ENCODE assay signal across 28 mouse cellular contexts in the genomic region with DNA sequence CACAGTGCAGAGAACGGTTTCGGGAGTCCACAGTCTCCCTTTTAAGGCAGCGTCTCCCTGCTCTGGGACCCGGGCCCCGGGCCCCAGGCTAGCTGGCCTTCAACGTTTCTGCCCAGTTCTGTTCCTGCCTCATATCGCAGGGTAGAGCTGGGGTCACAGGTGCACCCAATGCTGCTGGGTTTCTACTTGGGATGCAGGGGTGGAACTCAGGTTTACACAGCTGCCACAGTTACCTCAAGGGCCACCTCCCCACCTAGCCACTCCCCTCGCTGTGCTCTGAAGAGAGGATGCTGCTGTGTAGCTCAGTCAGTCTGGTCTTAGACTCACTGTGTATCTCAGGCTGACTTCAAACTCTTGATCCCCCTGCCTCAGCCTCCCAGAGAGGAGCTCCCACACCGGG. TPM values are rescaled to one million over a fixed set of nuclear protein-coding genes. Genes with fewer than 3 reads are reported as not detected.
A peak's percentile ranks its signal among the peaks of the same experiment; 100 is the strongest.
DNase-seq lines count a peak whose midpoint lies in the region; ATAC-seq lines count a peak whose summit lies in the region.
"Had no signal": no experiment of that assay in that cellular context is flagged by ENCODE, and none has a peak within 500 bp of the region (broad histone marks: within the 10 kb centered on the region; RNA-seq: fewer than 3 reads in every experiment).

No protein-coding gene starts in this region.

- peak; percentile 90 for DNase-seq in heart, adult 11 months
- DNase-seq in heart, postnatal 4 days, result no peak
- DNase-seq in midbrain, embryonic 11.5 days (ENCODE audit: low spot score, missing footprints), result peak; percentile 77
- no peak for DNase-seq in midbrain, embryonic 10.5 days (ENCODE audit: low spot score)
- peak; percentile 79 for DNase-seq in A20 (ENCODE audit: low read depth, low spot score)
- DNase-seq in left cerebral cortex, adult 9 months (ENCODE audit: low spot score in 2 of 2), result no peak
- DNase-seq: adrenal gland, adult 2 months; adrenal gland, postnatal 10 days; adrenal gland, postnatal 25 days; cerebellum, adult 11-12 months; cerebellum, adult 2 months; cerebellum, adult 9-10 months; cerebellum, postnatal 10 days; cerebellum, postnatal 25 days had no signal

- no peak overlapping the region for H3K9ac ChIP-seq in midbrain, embryonic 11.5 days (ENCODE audit: low read length)
- H3K9ac ChIP-seq: embryonic facial prominence, embryonic 12.5 days; forebrain, embryonic 12.5 days had no signal

- H3K27me3 ChIP-seq in midbrain, embryonic 11.5 days (ENCODE audit: control insufficient read depth, insufficient read depth, low read length), result no peaks in the 10 kb centered on the region
- peaks cover 49% of the 10 kb centered on the region for H3K27me3 ChIP-seq in midbrain, embryonic 10.5 days (ENCODE audit: low read depth, poor library complexity, severe bottlenecking)

- H3K4me3 ChIP-seq in midbrain, embryonic 11.5 days (ENCODE audit: low read depth, low read length), result no peak overlapping the region
- no peak overlapping the region for H3K4me3 ChIP-seq in midbrain, embryonic 10.5 days
- H3K4me3 ChIP-seq: embryonic facial prominence, embryonic 10.5 days; embryonic facial prominence, embryonic 12.5 days; erythroblast, embryonic 14.5 days; forebrain, embryonic 10.5 days; forebrain, embryonic 12.5 days had no signal

- no peak overlapping the region for H3K27ac ChIP-seq in midbrain, embryonic 11.5 days (ENCODE audit: low read depth, low read length)
- H3K27ac ChIP-seq in midbrain, embryonic 10.5 days (replicated peaks), result no peak overlapping the region; the same call in 1 of the 2 replicates
- H3K27ac ChIP-seq: embryonic facial prominence, embryonic 10.5 days; embryonic facial prominence, embryonic 12.5 days; forebrain, embryonic 10.5 days; forebrain, embryonic 12.5 days had no signal

- no peaks in the 10 kb centered on the region for H3K9me3 ChIP-seq in midbrain, embryonic 11.5 days (ENCODE audit: control insufficient read depth, low read length)
- H3K9me3 ChIP-seq in midbrain, embryonic 10.5 days (replicated peaks), result no peaks in the 10 kb centered on the region
- H3K9me3 ChIP-seq: embryonic facial prominence, embryonic 10.5 days; embryonic facial prominence, embryonic 12.5 days; forebrain, embryonic 10.5 days; forebrain, embryonic 12.5 days had no signal

- no peaks in the 10 kb centered on the region for H3K36me3 ChIP-seq in midbrain, embryonic 11.5 days (ENCODE audit: control insufficient read depth, insufficient read depth, low read length)
- H3K36me3 ChIP-seq in midbrain, embryonic 10.5 days, result no peaks in the 10 kb centered on the region
- H3K36me3 ChIP-seq: embryonic facial prominence, embryonic 10.5 days; embryonic facial prominence, embryonic 12.5 days; forebrain, embryonic 10.5 days; forebrain, embryonic 12.5 days had no signal

- no peak overlapping the region for H3K4me2 ChIP-seq in midbrain, embryonic 11.5 days
- H3K4me2 ChIP-seq: embryonic facial prominence, embryonic 12.5 days; forebrain, embryonic 12.5 days had no signal

- peaks cover 8% of the 10 kb centered on the region; the same call in 1 of the 2 replicates for H3K4me1 ChIP-seq in midbrain, embryonic 11.5 days (ENCODE audit: control insufficient read depth, insufficient read depth, low read length)
- H3K4me1 ChIP-seq in midbrain, embryonic 10.5 days, result peaks cover 21% of the 10 kb centered on the region
- H3K4me1 ChIP-seq: embryonic facial prominence, embryonic 10.5 days; embryonic facial prominence, embryonic 12.5 days had no signal

- ATAC-seq in midbrain, embryonic 11.5 days (ENCODE audit: low FRiP score), result no peak
- ATAC-seq in erythroblast, adult 5-6 weeks (replicated peaks; ENCODE audit: low FRiP score, poor library complexity, severe bottlenecking), result 0 out of 2 replicates have a peak, but pooled peaks have one; percentile 24
- no peak for ATAC-seq in megakaryocyte-erythroid progenitor cell, adult 5-6 weeks (replicated peaks; ENCODE audit: low FRiP score, low TSS enrichment, poor library complexity, severe bottlenecking)
- ATAC-seq: forebrain, embryonic 14.5 days; forebrain, embryonic 16.5 days had no signal

- 81% methylated on average over 9 of the region's 9 CpGs for WGBS in midbrain, embryonic 11.5 days
- WGBS in midbrain, embryonic 10.5 days, result 78% methylated on average over 9 of the region's 9 CpGs

RNA-seq across cellular contexts. Expression of a gene that starts 26.1 kb away (rescaled TPM):
- total RNA-seq in heart, postnatal 4 days (2021), result 10 to 100 TPM; 29.9 to 33.8 TPM
- 32.6 and 32.7 TPM in 2 replicates for polyA plus RNA-seq in midbrain, embryonic 11.5 days (2014; fragmentation: Nextera tagmentation; extraction: Ambion mirVana)
- 26.0 and 27.9 TPM in 2 replicates for polyA plus RNA-seq in midbrain, embryonic 10.5 days (2016; fragmentation: Nextera tagmentation; extraction: Ambion mirVana)
- total RNA-seq in erythroblast, adult 5-6 weeks (2015; ENCODE audit: low replicate concordance), result 126 and 156 TPM in 2 replicates
- total RNA-seq in erythroblast, adult 5-6 weeks (2017; ENCODE audit: low replicate concordance), result 132 and 164 TPM in 2 replicates
- total RNA-seq in megakaryocyte-erythroid progenitor cell, adult 5-6 weeks (2014; fragmentation: Nextera tagmentation), result 51.9 and 52.4 TPM in 2 replicates
- total RNA-seq in megakaryocyte-erythroid progenitor cell, adult 5-6 weeks (2017), result 47.2 and 50.8 TPM in 2 replicates

RNA-seq across cellular contexts. Expression of a gene that starts 45.0 kb away (rescaled TPM):
- not detected for total RNA-seq in heart, postnatal 4 days (2021)
- polyA plus RNA-seq in midbrain, embryonic 11.5 days (2014; fragmentation: Nextera tagmentation; extraction: Ambion mirVana), result not detected in 2 replicates
- not detected in 2 replicates for polyA plus RNA-seq in midbrain, embryonic 10.5 days (2016; fragmentation: Nextera tagmentation; extraction: Ambion mirVana)
- 12.3 TPM in 1 of 2 replicates, not detected in the other for total RNA-seq in erythroblast, adult 5-6 weeks (2015; ENCODE audit: low replicate concordance)
- total RNA-seq in erythroblast, adult 5-6 weeks (2017; ENCODE audit: low replicate concordance), result 7.8 TPM in 1 of 2 replicates, not detected in the other
- total RNA-seq in megakaryocyte-erythroid progenitor cell, adult 5-6 weeks (2014; fragmentation: Nextera tagmentation), result 7.6 TPM in 1 of 2 replicates, not detected in the other
- total RNA-seq in megakaryocyte-erythroid progenitor cell, adult 5-6 weeks (2017), result not detected in 2 replicates
- total RNA-seq: adrenal gland, postnatal 10 days; adrenal gland, postnatal 25 days; ES-E14; MEL had no signal
- polyA plus RNA-seq: adrenal gland, adult 2 months; C2C12; cerebellum, adult 2 months; cortical plate, adult 2 months; embryonic facial prominence, embryonic 10.5 days; embryonic facial prominence, embryonic 12.5 days; embryonic facial prominence, embryonic 14.5 days; erythroblast, embryonic 14.5 days; forebrain, embryonic 10.5 days; forebrain, embryonic 12.5 days; forebrain, embryonic 14.5 days; forebrain, embryonic 16.5 days had no signal

RNA-seq across cellular contexts. Expression of a gene that starts 59.5 kb away (rescaled TPM):
- total RNA-seq in heart, postnatal 4 days (2021), result 10 to 100 TPM; 66.2 to 67.4 TPM
- polyA plus RNA-seq in midbrain, embryonic 11.5 days (2014; fragmentation: Nextera tagmentation; extraction: Ambion mirVana), result 8.1 and 8.5 TPM in 2 replicates
- 6.9 and 8.9 TPM in 2 replicates for polyA plus RNA-seq in midbrain, embryonic 10.5 days (2016; fragmentation: Nextera tagmentation; extraction: Ambion mirVana)
- 43.9 and 52.3 TPM in 2 replicates for total RNA-seq in erythroblast, adult 5-6 weeks (2015; ENCODE audit: low replicate concordance)
- total RNA-seq in erythroblast, adult 5-6 weeks (2017; ENCODE audit: low replicate concordance), result 39.4 and 48.8 TPM in 2 replicates
- 17.3 and 20.6 TPM in 2 replicates for total RNA-seq in megakaryocyte-erythroid progenitor cell, adult 5-6 weeks (2014; fragmentation: Nextera tagmentation)
- 23.1 and 29.0 TPM in 2 replicates for total RNA-seq in megakaryocyte-erythroid progenitor cell, adult 5-6 weeks (2017)

Comparison
In these comparisons a context has a peak if more than half of its experiments do, and no peak if none do; other contexts are left out.
1. DNase-seq: peak in heart, adult 11 months (single experiment), midbrain, embryonic 11.5 days (single experiment) and A20 (single experiment); none in heart, postnatal 4 days (single experiment), midbrain, embryonic 10.5 days (single experiment) and left cerebral cortex, adult 9 months (0 of 2).